Mouse (Mus musculus): ENCODE data around the gene Rtl9.

Rtl9 gene

DNA sequence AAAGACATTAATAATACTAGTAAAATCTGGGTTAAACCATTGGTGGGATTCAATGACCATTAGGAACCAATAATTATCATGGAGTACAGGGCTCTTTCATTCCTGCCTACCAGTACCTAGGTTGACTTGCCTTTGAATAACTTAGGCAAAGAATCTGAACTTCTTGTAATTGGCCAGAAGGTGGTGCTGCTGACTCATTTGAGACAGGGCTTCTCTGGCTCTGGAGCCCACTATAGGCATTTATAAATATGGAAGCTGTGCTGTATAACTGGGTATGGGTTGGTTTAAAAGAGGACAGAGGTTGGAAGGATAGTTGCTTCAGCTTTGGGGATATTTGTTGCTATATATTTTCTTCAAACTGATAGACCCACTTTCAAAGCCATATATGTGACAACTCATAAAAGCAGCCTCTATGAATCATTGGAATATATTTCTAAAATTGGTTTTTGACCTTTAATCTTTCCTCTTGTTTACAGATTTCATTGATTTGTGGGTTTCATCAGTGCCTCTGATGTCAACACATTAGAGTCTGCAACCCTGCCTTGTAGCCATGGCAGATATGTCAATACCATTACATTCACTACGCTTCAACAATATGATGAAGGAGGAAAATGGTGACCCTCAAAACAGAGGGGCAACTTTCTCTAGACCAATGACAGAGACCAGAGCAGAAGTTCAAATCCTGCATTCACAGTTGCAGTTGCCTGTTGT, at the start of gene Rtl9:
Rtl9 (plus strand) TSS at position 551 of the 711 bp plus-strand sequence.
- peak; percentile 54 for DNase-seq

DNA sequence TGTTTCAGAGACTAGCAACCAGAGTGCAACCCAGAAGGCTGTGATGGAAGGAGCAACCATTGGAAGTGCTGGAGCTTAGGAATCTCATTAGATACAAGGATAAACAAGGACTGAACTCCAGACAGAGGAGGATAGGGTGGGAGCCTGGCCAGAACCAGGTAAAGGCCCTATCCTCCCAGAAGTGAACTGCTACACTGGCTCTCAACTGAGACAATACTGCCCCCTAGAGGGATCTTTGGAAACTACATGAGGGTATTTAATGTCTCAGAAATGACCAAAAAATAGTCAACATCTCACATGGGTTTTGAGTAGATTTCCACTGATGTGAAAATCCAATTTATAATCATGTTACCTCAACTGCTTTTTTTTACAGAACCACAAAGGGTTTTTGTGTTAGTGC, 47.9 kb upstream of the Rtl9 start:
- peak; percentile 64 for DNase-seq

DNA sequence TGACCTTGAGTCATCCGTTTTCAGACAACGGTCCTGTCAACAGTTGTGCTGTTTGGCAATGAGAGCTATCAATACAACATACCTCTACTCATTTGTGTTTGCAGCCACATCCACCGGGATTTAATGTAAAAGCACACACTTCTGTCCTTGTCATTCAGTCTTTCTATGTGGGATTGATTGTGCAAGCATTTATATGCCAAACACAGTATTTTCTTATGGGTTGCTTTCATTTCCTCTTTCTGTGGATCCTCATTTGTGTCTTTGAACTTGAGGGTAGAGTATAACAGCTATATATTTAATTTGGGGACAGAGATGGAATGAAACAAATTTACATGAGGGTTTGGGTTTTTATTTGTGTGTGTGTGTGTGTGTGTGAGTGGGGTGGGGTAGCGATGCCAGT, 47.5 kb upstream of the Rtl9 start:
- no peak for DNase-seq

DNA sequence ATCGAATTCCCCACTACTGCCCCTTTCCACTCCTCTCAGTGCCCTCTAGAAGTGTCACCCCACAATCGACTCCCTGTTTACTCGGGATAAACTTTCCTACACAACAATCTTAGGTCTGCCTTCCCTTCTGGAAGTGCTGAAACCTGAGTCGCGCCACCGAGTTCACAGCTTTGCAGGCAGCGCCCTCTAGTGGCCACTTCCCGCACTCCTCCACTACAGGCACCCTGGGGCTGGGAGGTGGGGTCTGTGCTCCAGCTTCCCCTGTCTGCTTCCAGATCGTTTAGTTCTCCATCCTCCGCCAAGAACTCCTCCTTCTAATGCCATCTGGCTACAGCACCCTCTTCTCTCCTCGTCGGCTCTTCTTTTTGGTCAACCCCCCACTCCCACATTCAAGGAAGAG, 40.6 kb upstream of the Rtl9 start:
- peak; percentile 79 for DNase-seq

DNA sequence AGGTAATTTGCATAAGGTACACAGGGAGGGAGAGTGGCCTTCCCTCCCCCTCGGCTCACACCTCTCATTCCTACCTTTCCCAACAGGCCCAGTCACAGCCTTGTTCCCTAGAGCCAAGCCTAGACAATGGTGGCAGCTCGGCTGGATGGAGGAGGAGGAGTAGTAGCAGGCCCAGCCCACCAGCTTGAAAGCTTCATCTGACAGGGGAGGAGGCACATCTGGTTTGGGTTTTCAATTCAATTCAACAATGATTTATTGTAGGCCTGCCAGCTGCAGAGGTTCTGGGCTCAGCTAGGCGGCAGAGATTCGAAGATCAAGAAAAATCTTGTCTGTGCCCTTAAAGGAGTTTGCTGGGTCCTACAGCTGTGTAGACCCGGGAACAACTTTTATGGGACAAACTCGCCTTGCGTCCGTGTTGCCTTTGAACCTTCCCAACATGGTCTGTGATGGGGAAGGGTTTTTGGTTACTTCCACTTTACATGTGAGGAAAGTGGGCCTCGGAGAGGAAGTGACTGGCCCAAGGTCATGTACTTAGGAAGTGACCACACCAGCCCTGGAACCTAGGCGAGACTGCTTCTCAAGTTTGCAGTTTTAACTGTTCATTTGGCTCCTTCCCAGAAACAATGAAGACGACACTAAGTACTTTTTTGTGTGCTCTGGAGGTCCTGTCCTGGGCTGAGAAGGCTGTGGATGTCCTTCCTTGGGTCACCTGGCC, 36.6 kb upstream of the Rtl9 start:
- peak; percentile 56 for DNase-seq

DNA sequence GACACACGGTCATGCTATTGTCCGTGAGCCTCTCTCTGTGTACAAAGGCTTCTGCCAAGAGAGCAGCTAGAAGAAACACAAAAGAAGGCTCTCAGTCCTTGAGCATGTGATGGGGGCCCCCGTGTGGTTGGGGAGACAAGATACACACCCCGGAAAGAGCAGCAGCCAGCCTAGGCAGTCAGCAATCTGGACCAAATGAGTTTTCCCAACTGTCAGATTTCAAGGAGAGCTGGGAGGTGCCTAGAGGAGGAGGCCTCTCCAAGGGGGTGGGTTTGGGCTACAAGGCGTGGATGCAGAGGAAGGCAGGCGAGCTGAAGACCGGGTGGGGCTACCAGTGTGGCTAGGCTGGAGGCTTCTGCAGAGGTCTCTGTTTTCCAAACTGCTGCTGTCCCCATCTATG, 35.6 kb upstream of the Rtl9 start:
- no peak for DNase-seq

DNA sequence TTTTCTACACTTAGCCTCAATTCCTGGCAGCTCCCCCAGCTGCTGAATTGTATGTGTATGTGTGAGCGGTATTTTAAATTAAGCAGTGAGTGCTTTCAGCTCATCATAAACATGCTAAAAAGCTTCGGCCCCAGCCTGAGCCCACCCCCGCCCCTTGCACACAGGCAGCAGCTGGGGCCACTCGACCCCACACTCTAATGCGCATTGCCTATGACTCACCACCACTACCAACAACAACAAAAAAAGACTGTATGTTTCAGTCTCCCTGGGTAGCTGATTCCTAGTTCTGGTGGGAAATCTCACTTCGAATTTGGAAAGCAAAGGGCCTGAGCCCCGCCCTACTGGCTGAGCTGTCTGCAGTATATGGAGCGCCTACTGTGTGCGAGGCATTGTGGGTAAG, 35.1 kb upstream of the Rtl9 start:
- DNase-seq = no peak

DNA sequence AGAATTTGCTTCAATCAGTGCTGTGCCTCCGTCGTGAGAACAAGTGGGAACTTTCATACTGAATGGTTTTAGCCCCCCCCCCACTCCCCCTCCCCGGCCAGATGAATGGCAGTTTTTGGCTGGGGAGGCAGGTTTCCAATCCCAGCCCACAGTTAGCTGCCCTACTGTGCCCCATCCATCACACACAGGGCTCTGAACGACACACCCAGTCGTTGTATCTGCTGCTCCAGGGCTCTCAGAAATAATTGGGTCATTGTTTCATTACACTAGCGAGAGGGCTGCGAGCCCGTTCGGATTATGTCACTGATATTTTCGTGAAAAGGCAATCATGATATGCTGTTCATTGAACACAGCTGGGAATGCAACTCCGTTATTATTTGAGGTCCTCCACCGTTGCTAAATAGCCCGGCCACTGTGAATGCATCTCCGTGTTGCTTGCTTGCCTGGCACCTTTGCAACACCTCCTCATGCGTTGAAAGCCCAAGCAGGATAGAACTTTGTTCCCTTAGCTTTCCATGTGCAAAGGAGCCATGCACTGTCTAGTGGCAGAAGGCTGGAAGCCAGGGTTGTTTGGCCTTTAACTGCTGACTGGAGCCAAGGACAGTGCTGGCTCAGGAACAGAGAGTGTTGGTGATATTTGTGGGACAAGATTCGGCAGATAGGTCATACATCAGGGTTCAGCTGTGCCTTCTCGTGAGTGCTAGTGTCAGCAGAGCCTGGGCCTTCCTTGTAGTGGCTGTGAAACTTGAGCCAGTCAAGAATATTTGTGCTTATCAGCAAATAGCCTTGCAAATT, 32.9 kb upstream of the Rtl9 start:
- DNase-seq = no peak

DNA sequence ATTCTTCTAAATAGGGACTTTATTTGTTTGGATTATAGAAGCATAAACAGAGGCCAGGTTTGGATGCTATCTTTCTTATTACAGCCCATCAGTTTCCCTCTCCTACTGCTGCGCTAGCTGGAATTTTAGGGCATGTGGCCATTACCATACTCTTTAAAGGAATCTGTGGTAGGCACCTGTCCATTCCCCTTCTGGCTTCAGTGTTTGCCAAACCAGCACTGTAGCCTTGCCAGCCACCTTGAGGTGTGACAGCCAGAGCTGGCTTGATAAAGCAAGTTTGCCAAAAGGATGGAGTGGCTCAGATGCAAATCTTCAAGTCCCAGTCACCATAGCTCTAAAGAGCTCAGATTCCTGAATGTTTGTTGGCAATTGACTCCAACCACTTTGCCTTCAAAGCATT, 32.3 kb upstream of the Rtl9 start:
- DNase-seq = no peak

DNA sequence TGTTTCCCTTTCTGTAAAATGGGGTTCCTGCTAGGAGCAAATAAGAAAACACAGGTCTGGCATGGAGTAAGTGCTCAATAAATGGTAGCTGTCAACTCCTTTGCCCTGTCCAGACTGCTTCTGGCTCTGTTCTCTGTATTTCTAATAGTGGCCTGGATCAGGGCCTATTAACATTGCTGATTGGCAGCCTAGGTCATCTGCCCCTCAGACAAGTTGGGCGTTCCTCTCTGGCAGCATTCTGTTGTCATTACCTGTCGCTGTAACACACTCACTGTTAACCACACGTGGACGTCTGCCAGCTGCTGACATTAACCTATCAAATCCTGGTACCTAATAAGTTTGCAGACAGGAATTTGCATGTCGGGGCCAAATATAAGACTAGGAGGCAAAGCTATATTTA, 31.8 kb upstream of the Rtl9 start:
- no peak for DNase-seq

DNA sequence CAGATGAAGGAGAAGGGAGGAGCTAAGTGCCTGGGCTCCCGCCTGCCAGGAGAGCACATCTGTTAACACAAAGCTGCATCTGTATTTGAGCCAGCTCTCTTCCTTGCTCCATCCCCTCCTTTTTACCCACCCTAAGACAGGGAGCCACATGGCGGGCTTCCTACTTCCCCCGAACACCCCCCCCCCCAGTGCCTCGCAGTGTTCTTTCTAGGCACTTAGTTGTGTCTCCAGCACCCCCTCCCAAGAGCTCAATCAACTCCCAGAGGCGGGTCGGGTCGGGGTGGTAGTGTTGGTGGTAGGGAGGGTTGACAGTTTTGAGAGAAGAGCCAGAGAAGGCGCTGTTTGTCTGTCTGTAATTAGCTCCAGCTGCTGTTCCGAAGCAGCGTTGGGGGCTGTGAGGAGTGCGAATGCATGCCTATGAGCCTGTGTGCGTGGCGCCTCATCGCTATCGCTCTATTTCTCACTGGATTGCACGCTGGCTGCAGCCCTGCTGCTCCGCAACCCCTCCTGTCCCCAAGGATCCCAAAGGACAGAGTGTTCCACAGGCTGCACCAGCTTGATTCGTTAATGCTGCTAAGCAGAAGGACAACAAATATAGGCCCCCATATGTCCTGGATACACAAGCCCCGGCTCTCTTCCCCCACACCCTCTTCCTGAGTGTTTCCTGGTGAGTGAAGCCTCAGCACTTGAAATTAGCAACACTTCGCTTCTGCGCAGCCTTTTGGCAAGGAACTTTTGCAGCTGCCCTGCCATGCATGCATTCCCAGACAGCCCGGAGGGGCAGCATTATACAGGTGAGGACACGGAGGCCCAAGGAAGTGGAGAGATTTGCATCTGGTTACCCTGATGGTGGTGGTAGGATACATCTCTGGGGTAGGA, 18.7 kb upstream of the Rtl9 start:
- peak; percentile 69 for DNase-seq

DNA sequence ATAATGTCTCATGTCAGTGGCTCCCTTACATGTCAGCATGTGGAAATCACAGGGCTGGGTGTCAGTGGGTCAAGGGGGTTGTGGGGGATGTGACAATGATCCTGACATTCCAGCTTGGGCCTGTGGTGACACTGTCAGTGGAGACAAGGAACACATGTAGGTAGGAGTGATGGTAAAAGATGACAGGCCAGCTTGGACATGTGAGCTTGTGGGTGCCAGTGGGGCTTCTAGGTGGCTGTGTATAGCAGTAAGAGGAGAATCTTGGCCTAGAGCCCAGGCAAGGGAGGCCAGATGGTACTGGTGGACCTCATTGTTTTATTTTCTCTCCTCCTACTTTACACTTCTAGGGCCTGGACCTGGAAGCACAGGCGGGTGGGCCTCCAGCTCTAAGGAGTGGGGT, 16.7 kb upstream of the Rtl9 start:
- no peak for DNase-seq

DNA sequence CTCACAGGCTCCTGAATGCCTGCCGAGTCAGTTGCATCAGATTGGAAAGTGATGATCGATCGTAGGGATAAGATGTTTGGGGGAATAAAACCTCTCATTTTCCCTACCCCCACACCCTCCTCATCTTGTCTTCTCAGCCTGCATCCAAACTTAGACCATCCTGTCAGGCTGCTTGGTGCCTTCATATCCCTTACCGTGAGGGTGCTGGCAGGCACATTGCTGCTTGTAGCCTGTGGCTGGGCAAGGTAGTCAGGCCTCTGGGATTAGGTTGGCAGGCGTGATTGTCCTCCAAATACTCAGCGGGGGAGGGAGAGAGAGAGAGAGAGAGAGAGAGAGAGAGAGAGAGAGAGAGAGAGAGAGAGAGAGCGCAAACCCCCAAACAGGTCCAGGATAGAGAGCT, 11.2 kb upstream of the Rtl9 start:
- no peak for DNase-seq

DNA sequence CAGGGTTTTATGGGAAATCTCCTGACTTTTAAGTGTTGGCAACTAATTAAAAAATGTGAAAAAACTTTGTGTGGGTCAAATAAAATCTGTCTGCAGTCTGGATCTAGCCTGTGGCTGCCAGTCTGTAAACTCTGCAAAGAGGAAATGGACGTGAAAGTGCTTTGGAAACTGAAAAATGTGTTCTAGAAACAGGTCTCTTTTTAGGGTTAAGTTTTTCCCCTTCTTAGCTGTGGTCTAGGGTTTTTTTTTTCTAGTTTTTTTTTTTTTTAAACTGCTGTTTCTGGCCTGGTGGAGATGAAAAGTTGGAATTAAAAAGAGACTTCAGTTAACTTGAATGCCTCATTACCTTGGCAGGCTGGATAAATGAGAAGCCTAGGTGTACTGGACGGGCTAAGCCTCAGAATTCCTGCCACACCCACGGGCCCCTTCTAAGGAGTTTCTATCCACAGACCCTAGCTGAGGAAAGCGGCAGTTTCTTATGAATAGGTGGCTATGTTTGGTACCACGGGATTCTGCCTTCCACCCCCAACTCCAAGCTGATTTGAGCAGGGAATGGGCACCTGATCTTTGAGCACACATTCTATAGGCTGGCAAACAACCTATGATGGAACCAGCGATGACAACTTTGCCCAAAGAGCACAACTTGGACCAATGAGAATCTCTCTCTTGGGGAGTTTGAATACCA, 8.3 kb upstream of the Rtl9 start:
- no peak for DNase-seq

DNA sequence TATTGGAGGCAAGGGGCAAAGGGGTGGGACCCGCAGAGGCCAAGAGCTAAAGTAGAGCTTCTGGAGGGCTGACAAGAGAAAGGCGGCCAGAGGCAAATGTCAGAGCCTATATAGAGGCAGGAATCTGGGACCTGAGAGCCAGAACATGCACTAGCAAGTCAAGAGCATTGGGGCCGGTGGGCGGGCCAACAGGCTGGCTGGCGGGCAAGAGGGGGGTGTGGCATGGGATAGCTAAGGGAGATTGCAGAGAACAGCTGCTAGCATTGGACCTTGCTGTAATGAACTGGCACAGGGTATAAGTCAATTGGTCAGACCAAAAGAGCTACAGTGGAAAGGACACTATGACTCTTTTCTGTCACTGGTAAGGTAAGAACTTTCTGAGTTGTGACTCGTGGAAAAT, 1.8 kb upstream of the Rtl9 start:
- no peak for DNase-seq

DNA sequence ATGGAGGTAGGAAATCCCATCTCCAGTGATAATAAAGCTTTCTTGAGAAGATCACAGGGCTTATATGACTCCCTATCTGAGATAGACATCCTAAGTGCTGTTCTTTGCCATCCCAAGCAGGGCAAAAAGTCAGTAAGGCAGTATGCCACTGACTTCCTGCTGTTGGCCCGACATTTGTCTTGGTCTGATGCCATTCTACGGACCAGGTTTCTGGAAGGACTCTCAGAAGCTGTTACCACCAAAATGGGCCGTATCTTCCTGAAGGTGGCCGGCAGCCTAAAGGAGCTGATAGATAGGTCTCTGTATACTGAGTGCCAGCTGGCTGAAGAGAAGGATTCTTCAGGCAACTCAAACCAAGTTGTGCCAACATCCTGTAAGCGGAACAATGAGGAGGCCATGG, 3.8 kb downstream of the Rtl9 start:
- DNase-seq = no peak

DNA sequence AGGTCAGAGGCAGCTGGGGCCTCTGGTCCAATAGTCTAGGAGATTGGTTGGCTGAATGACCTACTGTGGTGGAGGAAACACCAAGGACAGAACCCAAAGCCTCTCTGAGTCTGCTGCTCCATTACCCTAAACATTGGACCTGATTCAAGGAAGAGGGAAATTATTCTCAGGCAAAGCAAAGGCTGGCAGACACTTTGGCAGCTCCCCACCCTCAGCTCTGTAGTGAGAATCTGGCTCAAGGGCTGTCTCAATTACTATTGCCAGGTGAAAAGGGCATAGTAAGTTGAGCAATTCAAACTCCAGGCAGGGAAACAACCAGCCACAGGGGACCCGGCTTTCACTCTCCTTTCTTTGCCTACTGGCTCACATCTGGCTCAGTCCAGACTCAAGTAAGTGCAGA, 6.5 kb downstream of the Rtl9 start:
- DNase-seq = no peak

DNA sequence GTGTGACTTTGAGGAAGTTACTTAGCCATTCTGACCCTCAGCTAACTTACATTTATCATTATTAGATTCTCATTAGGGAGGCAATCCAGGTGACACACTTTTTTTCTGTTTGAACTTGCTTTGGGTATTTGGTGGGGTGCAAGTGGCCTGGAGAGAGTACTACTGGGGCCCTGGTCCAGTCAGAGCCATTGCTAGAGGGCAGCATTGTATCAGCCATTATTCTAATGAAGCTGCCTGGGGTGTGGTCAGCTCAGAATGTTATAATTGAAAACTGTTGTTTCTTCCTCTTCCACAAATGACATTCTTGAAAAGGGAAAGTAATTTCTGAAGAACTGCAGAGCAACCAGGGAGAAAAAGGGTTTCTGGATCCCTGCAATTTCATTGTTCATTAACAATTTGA, 13.2 kb downstream of the Rtl9 start:
- DNase-seq = peak; percentile 10

Data from embryo, embryonic 11 days (tissue).